Mouse (Mus musculus): ENCODE results near the gene Elmo1.

The Elmo1 gene

GRCm38 (mm10) chr13:20097006-20097617 is 6.7 kb downstream of the Elmo1 start:
- DNase-seq: no peak

DNA sequence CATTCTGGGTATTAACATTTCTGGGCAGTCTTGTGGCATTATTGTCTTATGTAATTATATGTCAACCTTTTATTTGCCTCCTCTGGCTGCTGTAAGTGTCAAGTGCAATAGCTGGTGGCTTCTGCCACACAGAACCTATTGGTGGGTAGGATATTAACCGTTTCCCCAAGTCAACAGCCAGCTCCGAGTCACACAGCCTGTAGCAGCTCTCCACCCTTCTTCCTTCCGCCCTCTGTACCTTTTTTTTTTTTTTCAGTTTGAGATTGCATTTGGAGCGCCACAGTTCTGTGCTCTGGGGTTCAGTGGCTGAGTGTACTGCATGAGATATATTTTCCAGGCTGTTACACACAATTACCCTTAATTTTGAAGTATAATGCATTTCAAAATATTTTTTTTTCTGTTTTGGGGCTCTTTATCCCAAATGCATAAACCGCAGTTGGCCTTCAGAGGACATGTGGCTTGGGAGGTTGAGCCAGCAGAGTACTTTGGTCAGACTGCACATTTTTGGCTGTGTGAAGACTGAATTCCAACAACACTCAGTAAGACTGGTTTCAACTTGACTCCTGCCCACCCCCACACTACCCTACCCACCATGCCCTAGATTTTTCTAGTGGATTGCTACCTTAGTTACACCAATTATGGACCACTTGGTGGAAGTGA is 7.7 kb downstream of the Elmo1 start:
- no peak for DNase-seq

DNA sequence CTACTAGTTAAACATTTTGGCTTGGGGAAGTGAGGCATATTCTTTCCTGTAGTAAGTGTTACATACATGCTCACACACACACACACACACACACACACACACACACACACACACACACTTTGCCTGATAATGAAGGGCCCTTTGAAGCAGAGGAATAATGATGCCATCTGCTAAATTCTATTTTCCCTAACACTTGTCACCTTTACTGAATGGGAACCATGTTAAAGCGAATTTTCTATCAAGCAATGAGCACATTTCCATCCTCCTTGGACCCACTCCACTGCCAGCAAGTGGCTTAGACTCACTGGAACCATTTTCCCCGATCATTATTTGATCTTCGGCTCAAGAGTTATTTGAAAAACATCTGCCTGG is 8.2 kb downstream of the Elmo1 start:
- no peak for DNase-seq

GRCm38 (mm10) chr13:20099546-20099945 is 9.2 kb downstream of the Elmo1 start:
- DNase-seq: no peak

GRCm38 (mm10) chr13:20100357-20100756 is 10.0 kb downstream of the Elmo1 start:
- no peak for DNase-seq

DNA sequence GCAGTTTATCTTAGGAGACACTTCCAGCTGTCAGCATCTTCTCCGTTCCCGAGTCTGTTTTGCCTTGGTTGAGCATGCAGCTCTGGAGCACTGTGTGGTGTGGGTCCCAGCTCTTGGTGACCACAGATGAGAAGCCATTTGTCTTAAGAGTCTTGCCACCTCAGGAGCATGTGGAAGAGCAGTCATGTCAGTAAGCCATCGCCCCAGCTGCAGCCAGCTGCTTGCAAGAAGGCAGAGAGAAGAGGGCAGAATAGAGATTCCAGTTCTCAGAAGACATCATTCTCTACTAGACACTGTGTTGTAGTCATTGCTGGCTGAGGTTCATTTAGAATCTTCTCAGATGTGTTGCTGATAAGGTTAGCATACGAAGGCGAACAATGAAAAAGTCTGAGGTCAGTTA is 11.3 kb downstream of the Elmo1 start:
- no peak for DNase-seq

- no peak for DNase-seq
These were observed 14.4 kb downstream of the Elmo1 start for GRCm38 (mm10) chr13:20104791-20105190.

GRCm38 (mm10) chr13:20105996-20106395 is 15.6 kb downstream of the Elmo1 start:
- DNase-seq: no peak

- no peak for DNase-seq
These were observed 17.6 kb downstream of the Elmo1 start for GRCm38 (mm10) chr13:20107953-20108498.

DNA sequence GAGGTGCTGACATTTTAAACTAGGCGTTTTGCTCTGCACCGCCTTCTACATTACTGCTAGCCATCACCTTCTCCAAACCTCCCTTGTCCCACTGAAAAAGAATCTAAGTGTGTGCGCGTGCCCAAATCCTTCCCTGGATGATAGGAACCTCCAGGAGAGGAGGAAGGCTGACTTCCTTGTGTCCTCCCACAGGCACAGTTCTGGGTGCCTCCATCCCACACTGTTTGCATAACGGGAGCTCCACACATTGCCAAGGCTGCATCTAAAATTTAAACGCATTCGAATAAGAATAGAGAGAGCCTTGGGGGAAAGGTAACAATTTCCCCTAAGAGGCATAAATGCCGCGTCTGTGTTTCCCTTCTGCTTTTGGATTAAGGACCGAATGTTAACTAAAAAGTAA is 18.6 kb downstream of the Elmo1 start:
- DNase-seq: no peak

GRCm38 (mm10) chr13:20109446-20109845 is 19.1 kb downstream of the Elmo1 start:
- no peak for DNase-seq

GRCm38 (mm10) chr13:20109987-20110680 is 19.7 kb downstream of the Elmo1 start:
- DNase-seq: no peak

GRCm38 (mm10) chr13:20111256-20111800 is 20.9 kb downstream of the Elmo1 start:
- DNase-seq: no peak

DNA sequence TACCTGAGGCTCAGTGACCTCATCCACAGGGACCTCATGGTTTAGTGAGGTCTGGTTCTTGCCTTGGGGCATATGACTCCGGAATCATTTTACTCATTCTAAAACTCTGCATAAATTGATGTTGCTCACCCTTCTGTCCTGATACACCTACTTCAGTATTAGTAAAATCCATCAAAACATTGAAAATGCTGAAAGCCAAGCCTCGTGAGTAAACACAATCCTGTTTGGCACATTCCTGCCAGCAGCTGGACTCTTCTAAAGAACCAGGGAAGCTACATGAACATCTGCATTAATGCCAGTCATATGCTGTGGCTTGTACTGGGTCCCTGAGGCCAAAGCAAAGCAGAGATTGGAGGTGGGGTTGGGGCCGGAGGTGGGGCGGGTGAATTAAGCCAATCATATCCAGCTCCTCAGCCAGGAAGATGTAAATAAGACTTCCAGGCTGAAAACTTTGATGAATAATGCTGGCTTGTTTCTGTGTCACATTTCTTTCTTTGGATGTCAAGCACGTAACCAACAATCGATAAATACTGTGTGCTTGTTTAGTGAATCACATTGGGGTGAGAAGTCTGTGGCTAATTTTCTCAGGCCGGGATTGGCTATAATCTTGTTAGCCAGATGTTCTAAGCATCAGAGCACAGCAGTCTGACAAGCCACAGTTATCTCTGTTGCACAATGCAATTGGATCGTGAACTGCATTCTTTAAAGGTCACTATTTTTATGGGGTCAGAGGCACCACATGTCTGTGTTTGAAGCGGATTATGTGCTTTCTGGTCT is 24.9 kb downstream of the Elmo1 start:
- DNase-seq: no peak

DNA sequence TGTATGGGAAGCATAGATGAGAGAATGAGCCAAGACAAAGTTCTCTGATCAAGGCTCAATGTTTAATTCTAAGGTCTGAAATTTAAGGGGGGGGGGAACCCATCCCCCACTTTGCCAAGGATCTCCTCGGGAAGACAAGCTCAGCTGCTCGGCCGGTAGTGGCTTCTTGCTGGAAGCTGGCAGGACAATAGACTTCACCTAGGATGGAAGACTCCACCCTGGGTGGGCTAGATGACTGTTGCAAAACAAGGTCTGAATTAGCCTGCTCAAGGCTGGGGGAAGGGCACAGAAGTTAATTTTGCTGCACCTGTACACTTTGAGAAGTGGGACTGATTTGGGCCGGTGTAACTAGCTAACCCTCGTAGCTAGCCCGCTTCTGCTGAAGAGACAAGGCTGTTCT is 25.6 kb downstream of the Elmo1 start:
- DNase-seq: no peak

DNA sequence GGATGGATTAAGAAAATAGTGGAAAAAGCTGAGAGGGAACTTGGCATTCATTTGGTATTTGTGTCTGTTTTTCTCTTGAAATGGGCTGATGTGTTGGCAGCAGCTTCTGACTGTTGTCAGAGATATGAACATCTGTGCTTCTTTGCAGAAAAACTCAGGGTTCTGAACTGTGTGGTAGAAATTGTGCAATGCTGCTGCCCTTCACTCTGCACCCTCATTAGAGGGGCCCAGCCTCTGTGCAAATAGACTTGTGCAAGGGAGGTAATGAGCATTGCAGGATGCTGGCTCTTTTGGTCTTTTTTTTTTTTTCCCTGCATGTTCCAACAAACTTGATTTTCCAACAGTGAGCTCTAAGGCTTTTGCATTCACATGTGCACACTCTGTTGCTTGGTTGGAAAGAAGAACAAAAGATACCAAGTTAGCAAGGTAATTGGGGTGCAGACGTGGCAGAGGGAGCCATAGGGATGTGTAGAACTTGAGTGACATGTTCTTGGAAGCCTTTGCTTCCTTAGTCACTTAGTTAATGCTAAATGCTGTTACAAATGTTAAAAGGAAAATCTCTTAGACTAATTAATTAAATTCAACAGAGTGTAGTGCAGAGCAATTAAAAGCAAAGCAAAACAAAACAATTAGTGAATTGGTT is 26.6 kb downstream of the Elmo1 start:
- DNase-seq: no peak

GRCm38 (mm10) chr13:20117691-20118090 is 27.3 kb downstream of the Elmo1 start:
- no peak for DNase-seq

DNA sequence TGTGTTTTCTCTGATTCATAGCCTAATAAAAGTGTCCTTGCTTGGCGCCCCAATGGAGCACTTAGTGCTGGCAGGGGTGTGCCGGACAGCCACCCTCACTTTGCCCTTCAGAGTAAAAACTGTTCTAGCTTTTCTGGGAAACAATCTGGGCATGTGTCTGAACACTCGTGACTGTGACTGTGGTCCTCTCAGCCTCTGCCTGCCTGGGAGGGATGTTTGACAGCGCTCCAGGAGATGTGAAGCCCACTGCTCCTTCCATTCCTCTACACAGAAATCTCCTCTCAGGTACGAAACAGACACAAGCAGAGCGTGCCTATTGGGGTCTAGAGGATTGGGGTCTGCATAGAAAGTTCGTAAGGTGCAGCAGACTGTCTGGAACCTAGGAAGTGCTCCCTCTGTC is 28.5 kb downstream of the Elmo1 start:
- no peak for DNase-seq

- no peak for DNase-seq
These were observed 30.3 kb downstream of the Elmo1 start for GRCm38 (mm10) chr13:20120723-20121122.

GRCm38 (mm10) chr13:20121385-20122043 is 31.1 kb downstream of the Elmo1 start:
- no peak for DNase-seq

GRCm38 (mm10) chr13:20123975-20124374 is 33.6 kb downstream of the Elmo1 start:
- DNase-seq: no peak

DNA sequence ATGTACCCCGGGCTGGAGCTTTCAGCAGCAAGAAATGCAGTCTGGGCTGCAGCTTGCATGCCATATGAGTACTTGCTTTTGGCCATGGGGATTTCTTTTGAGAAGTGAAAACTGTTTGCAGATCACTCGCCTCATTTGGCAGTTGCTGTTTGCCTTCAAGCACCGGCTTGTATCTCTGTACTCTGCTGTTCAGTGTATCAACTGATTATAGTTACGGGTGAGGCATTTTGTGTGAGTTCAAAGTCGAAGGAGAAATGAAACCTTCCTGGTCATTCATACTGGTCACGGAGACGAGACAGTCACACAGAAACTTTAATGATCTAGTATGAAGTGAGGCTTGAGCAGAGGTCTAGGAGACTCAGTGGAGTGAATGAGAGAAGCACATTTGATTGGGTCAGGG is 34.6 kb downstream of the Elmo1 start:
- no peak for DNase-seq
